Mouse (Mus musculus): ENCODE results near the gene Macf1.

Macf1 gene

GRCm38 (mm10) chr4:123427900-123428684 is 256.1 kb downstream of the Macf1 start:
- DNase-seq = no peak

DNA sequence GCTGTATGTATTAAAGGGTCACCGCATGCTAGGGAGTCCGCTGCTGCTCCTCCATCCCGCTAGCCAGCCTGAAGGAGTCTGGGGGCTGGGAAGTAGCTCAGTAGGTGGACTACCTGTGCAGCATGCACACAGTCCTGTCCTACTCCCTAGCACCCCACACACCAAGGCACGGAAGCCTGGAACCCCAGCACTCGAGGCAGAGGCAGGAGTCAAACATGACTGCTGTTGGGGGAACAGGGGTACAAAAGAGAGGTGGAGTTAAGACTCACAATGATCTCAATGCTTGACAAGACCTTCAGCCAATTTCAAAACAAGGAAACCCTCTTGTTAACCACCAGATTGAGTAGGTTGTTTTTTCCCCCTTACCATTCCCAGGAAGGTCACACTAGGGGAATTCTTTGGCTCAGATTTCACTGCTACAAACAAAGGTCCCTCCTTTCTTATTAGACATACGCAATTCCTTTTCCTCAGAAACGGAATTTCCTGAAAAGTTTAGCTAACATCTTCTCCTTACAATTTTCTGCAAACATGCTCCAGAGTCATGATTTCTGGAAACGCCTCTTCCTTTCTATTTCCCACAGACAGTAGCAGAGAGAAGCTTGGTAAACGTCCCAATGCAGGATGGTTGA is 256.8 kb downstream of the Macf1 start:
- no peak for DNase-seq

DNA sequence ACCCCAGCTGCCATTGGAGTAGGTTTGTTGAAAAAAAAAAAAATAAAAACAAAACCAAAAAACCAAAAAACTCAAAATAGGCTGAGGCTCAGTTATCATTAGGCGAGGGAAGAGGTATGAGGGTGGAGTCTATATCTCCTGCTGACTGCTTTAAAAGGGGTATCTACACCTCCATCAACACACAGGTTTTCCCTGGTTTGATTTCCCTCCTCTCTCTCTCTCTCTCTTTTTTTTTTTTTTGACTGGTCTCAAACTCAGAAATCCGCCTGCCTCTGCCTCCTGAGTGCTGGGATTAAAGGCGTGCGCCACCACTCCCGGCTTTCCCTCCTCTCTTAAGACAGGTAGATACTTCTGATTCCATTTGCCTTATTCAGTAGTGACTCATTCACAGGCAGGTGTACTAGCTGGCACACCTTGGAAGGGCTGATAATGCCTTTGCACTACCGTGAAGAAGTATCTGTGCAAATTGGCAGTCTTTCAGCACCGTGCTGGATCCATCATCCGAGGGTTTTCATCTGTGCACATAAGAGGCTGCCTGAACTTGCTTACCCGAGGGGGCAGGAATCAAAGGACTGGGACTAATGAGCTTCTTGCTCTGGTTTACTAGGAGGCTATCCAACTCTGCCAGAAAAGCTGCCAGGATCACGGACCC is 257.6 kb downstream of the Macf1 start:
- no peak for DNase-seq

DNA sequence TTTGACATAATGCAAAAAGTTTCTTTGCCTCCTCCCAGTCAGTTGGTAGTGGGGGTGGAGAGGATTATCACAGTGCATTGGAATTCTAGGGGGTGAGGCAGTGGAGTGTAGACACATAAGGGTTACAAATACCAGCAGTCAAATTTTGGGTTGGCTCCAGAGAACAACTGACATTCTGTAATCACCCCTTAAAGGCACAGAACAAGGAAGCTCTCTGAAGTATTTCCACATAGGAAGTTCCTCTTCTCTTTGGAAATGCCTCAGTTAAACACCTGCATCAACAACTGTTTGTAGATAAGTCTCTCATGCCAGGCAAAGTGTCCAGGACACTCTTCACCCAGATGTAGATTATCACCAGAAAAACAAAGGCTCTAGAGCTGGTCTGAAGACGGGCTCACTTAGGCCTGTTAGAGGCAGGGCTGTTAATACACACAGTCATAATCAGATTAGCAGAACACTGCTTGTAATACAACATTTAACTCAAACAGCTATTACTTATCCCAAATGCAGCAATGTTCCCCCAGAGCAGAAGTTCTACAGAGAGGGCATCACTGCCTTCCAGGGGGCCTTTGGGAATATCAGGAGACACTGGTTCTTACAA is 258.4 kb downstream of the Macf1 start:
- DNase-seq = no peak

DNA sequence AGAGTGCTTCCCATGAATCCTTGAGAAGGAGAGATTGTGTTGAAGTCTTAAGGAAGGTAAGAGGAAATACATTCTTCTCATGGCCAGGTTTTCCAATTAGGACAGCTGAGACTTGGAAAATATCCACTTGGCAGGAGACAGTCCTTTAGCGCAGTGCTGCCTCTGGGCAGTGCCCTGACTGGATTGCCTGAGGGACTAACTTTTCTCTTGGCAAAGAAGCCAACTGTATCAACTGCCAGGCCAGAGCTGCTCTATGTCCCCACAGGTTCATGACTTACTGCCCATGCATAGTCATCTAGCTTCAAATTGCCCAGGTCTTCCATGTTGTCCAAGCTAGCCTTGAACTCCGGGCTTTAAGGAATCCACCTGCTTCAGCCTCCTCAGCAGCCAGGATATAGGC is 260.1 kb downstream of the Macf1 start:
- no peak for DNase-seq

- no peak for DNase-seq
These were observed 261.3 kb downstream of the Macf1 start for GRCm38 (mm10) chr4:123422828-123423227.

- DNase-seq = no peak
These were observed 266.1 kb downstream of the Macf1 start for GRCm38 (mm10) chr4:123418032-123418431.

DNA sequence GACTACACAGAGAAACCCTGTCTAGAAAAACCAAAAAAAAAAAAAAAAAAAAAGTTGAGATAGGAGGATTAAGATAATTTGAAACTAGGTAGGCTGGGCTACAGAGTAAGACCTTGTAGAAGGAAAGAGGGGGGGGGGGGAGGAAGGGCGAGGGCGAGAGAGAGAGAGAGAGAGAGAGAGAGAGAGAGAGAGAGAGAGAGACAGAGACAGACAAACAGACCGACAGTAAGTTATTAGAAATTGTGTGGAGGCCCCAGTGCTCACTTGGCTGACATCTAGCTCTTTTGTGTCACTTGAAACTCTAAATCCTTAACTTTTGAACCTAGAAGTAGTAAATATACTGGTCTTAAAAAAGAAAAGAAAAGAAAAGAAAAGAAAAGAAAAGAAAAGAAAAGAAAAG is 266.7 kb downstream of the Macf1 start:
- DNase-seq = no peak

DNA sequence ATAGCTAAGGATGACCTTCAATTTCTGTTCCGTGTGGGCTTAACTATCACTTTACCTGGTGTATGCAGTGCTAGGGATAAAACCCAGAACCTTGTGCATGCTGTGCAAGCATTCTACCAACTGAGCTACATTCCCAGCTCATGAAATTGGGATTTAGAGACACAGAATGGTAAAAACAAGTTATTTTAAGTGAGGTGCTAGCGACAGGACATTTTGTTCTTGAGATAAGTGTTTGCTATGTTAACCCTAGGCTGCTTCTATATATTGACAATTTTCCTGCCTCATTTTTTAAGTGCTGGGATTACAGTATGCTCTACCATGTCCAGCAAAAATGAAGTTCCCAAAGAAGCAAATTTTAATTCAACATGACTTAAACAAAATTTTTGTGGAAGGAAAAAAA is 267.3 kb downstream of the Macf1 start:
- no peak for DNase-seq

GRCm38 (mm10) chr4:123415566-123415965 is 268.6 kb downstream of the Macf1 start:
- DNase-seq = no peak

DNA sequence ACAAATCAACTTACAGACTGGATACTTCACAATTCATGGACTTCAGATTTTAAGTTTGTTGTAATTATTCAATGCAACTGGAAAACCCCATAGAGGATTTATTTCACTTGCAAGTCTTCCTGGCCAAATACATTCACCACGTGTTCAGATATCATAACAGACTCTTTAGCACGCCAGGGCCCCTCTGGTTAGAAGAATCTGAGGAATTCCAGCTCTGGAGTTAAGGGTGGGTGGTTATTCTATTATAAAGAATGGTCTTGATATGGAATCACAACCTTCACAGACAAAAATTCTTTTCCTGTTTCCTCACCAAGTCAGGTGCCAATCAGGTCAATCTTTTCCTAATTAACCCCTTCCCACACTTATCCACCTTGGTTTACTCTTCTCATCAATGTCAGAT is 270.3 kb downstream of the Macf1 start:
- no peak for DNase-seq

DNA sequence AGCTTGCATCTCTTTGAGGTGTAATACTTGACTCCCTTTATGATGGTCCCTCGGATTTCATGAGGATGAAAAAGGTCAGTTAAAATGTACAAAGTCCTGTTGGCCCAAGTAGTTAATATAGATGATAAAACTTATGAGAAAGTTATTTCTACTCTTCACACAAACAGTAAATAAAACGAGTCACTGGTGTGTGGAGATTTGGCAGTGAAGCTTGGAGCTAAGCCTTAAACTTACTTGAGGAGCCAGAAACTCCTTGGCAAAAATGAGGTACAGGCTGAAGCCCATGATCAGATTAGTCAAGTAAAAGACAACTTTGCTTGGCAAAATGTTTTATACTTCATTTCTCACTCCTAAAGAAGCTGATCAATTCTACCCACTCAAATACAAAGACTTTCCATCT is 271.2 kb downstream of the Macf1 start:
- no peak for DNase-seq

GRCm38 (mm10) chr4:123412528-123412878 is 271.7 kb downstream of the Macf1 start:
- DNase-seq = no peak

- peak; percentile 91 for DNase-seq
These were observed 272.2 kb downstream of the Macf1 start for GRCm38 (mm10) chr4:123411732-123412527.

- DNase-seq = no peak
These were observed 273.0 kb downstream of the Macf1 start for GRCm38 (mm10) chr4:123411006-123411731.

DNA sequence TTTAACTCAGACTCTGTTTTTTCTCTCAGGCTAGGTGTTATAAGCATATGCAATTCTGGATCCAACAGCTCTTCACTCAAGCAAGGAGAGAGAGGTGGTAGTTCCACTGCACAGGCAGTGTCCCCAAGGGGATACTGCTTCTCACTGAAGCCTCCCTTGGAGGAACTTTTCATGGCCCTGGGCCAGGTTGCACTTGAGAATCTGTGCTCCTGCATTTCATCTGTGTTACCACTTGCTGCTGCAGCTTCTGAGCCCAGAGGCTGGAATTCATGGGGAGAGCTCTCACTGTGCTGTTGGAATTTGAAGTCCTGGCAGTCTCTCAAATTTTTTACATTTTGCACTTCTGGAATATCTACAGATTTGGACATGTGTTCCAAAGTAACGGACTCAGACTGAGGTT is 274.4 kb downstream of the Macf1 start:
- DNase-seq = no peak

GRCm38 (mm10) chr4:123409034-123409692 is 275.0 kb downstream of the Macf1 start:
- DNase-seq = no peak

GRCm38 (mm10) chr4:123407792-123408191 is 276.4 kb downstream of the Macf1 start:
- no peak for DNase-seq

DNA sequence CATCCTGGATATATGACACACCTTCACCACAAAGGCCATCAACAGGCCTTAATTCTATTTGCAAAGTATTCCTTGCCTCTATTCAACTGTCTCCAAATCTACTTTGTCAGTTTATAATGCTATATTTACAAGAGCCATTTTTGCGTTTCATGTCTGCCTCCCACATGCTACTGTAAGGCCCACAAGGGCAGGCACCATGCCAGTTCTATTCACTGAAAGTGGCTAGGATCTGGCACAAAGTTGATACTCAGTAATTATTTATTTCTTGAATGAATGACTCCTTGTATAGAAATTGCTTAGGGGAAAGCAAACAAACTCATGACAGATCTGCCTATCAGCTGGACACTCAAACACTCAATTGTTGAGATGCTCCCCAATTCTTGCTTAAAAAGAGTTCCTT is 280.1 kb downstream of the Macf1 start:
- DNase-seq = no peak

GRCm38 (mm10) chr4:123402244-123402643 is 281.9 kb downstream of the Macf1 start:
- DNase-seq = no peak

DNA sequence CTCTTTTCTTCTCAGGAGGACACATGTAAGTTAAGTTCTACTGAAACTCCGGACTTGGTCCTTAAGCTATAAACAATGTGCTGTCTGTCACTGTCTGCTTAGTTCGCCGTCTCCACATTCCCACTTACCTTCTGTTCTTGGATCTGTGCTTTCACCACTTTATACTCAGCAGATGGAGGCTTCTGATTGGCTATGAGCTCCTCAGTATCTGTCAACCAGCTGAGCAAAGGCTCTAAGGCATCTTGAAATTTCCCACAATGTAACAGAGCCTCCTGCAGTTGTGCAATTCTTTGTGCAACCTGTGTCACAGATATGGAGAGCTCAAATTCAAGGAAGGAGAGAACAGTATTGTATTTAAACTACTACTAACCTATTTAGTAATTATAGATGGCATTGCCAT is 282.9 kb downstream of the Macf1 start:
- DNase-seq = no peak

Data from kidney, adult 18-20 months (tissue).